Mouse (Mus musculus) intestine, embryonic 14.5 days (tissue): ENCODE data around the gene Akt2. TPM values are rescaled to one million over a fixed set of nuclear protein-coding genes. Genes with fewer than 3 reads are reported as not detected.

Experiments used
- ATAC-seq: fragments of 200-750 bp; cut with Nextera tagmentation; replicated peaks from 2 replicates; pipeline ENCODE4 v1.8.0; 2017; ENCODE audit warnings: low read depth, moderate number of reproducible peaks, moderate TSS enrichment, moderate library complexity; ENCODE audit not compliant: low FRiP score, low TSS enrichment
- DNase-seq: peaks from one replicate; pipeline ENCODE4 v3.0.0-alpha.2; 2018; ENCODE audit warnings: low spot score
- H3K27ac ChIP-seq: fragments of 300-500 bp; sonication (generic); 2 replicates; pipeline ENCODE4 v1.5.1; 2014; ENCODE audit warnings: low read depth, mild to moderate bottlenecking, control low read depth
- H3K27me3 ChIP-seq: fragments of 300-500 bp; sonication (generic); replicated peaks from 2 replicates; pipeline ENCODE4 v1.6.1; 2014; ENCODE audit warnings: low read length, control low read depth; ENCODE audit not compliant: control insufficient read depth, insufficient read depth
- H3K36me3 ChIP-seq: fragments of 300-500 bp; sonication (generic); 2 replicates; pipeline ENCODE4 v1.6.1; 2014; ENCODE audit warnings: low read length, control low read depth; ENCODE audit not compliant: control insufficient read depth, insufficient read depth
- H3K4me1 ChIP-seq: fragments of 300-500 bp; sonication (generic); replicated peaks from 2 replicates; pipeline ENCODE4 v1.6.1; 2014; ENCODE audit warnings: low read length, control low read depth, mixed read lengths; ENCODE audit not compliant: control insufficient read depth, insufficient read depth
- H3K4me2 ChIP-seq: fragments of 300-500 bp; sonication (generic); 2 replicates; pipeline ENCODE4 v1.6.1; 2014; ENCODE audit warnings: low read length
- H3K4me3 ChIP-seq: fragments of 300-500 bp; sonication (generic); 2 replicates; pipeline ENCODE4 v1.5.1; 2014; ENCODE audit warnings: low read depth, low read length, control low read depth, mixed read lengths
- H3K9ac ChIP-seq: fragments of 300-500 bp; sonication (generic); 2 replicates; pipeline ENCODE4 v1.6.1; 2014; ENCODE audit warnings: mild to moderate bottlenecking, low read length
- H3K9me3 ChIP-seq: fragments of 300-500 bp; sonication (generic); 2 replicates; pipeline ENCODE4 v1.6.1; 2016; ENCODE audit warnings: low read length, control low read depth; ENCODE audit not compliant: control insufficient read depth
- WGBS: fragments of 180-500 bp; shearing (Covaris S2); extraction: QIAGEN DNeasy Blood & Tissue Kit; methylation state at CpG from one replicate; pipeline ENCODE4 v1.1.7; 2014; 5-methylcytosine and 5-hydroxymethylcytosine counted together
- polyA plus RNA-seq: library from polyadenylated mRNA; unstranded; fragments of >200 nt; fragmentation: Nextera tagmentation; extraction: Ambion mirVana; gene quantifications from 2 replicates; pipeline ENCODE4 v1.2.1, GENCODE M21; 2014

Akt2 gene
- polyA plus RNA-seq, 1 experiment from 2014 or later, result 83.4 TPM

DNA sequence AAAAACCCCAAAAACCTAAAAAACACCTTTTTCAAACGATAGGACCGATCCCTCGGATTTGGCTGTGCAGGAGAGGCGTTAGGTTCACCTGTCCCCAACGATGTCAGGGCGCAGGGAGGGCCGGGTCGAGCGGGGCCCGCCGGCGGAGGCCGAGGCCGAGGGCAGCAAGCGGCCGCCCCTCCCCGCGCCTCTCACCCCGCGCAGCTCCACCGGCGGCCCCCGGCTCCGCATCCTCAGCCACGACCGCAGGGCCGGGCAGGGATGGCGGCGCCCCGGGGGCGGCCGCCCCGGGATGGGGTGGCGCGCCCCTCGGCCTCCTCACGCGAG, 82.8 kb downstream of the Akt2 start:
- ATAC-seq (no peak; the same call in 1 of the 2 replicates), DNase-seq (no peak)
- Histone ChIP-seq H3K9me3 (no peaks in the 10 kb centered on the region), H3K4me2 (peak overlapping the region; percentile 99), H3K36me3 (peaks cover 6% of the 10 kb centered on the region; the same call in 1 of the 2 replicates), H3K27ac (peak overlapping the region; percentile 91; the same call in 1 of the 2 replicates), H3K9ac (peak overlapping the region; percentile 78), H3K4me1 (peaks cover 17% of the 10 kb centered on the region), H3K4me3 (peak overlapping the region; percentile 82), H3K27me3 (no peaks in the 10 kb centered on the region)
- WGBS, result under 1% methylated on average over 23 of the region's 38 CpGs

DNA sequence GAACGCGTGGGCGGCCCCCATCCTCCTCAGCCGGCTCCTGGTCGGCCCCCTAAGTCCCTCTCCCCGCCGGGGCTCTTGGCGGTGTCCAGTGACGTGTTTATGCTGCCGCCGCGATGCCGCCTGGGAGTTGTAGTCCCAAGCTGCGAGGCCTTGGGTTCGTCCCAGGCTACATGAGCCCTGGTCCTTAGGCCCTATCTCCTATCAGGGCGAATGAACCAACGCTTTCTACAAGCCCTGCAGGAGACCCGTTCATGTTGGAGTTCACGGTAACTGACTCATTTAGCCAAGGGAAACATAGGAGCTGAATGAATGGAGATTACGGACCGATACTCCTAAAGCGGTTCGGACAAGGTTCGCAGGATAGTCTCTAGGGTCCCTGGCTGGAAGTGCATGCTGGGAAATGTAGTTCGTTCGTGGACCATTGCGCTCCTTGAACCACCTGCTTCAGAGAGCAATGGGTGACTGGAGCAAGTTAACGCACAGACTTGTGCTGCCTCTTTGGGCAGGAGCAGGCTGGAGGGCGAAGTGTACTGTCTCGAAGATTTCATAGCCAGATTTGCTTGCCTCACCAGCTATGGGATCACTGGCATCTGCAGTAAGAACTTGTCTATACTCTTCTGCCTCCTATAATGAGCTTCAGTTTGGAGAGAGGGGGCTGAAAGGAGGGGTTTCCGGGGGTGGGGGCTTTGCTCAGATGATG, 83.3 kb downstream of the Akt2 start, which contains the start of gene Map3k10:
TSS of gene Map3k10 (minus strand) at position 77 of the 700 bp plus-strand sequence.
- Histone ChIP-seq H3K4me1 (peaks cover 17% of the 10 kb centered on the region), H3K9me3 (no peaks in the 10 kb centered on the region), H3K27me3 (no peaks in the 10 kb centered on the region), H3K36me3 (peaks cover 6% of the 10 kb centered on the region; the same call in 1 of the 2 replicates), H3K9ac (peak within 1 kb of the TSS; percentile 78), H3K27ac (peak within 1 kb of the TSS; percentile 91), H3K4me2 (peak within 1 kb of the TSS; percentile 99), H3K4me3 (peak within 1 kb of the TSS; percentile 82)
- WGBS, result under 1% methylated on average over 31 of the region's 31 CpGs
- DNase-seq (peak; percentile 98), ATAC-seq (peak; percentile 96)

DNA sequence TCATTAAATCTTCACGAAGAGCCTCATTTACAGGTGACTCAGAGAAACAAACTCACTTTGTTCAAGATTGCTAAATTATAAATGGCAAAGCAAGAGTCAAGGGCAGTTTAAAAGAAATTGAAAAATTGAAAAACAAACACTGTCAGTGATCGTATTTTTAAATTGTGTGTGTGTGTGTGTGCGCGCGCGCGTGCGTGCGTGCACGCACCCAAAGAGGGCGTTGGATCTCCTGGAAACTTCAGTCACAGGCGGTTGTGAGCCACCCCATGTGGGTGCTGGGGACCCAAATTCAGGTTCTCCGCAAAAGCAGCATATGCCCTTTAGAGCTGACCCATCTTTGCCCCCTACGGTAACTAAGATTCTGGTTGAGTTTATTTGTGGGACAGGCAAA, 83.9 kb downstream of the Akt2 start:
- H3K9ac ChIP-seq, result peak overlapping the region; percentile 78; the same call in 1 of the 2 replicates
- no peak for DNase-seq
- peaks cover 6% of the 10 kb centered on the region; the same call in 1 of the 2 replicates for H3K36me3 ChIP-seq
- no peak overlapping the region; the same call in 1 of the 2 replicates for H3K27ac ChIP-seq
- H3K4me2 ChIP-seq, result peak overlapping the region; percentile 99
- H3K27me3 ChIP-seq, result no peaks in the 10 kb centered on the region
- WGBS, result 29% methylated on average over 14 of the region's 14 CpGs
- peaks cover 17% of the 10 kb centered on the region for H3K4me1 ChIP-seq
- H3K9me3 ChIP-seq, result no peaks in the 10 kb centered on the region
- no peak for ATAC-seq
- H3K4me3 ChIP-seq, result peak overlapping the region; percentile 82

- ATAC-seq, result no peak
Measured at GRCm38 (mm10) chr7:27683218-27683617, 91.9 kb downstream of the Akt2 start.

DNA sequence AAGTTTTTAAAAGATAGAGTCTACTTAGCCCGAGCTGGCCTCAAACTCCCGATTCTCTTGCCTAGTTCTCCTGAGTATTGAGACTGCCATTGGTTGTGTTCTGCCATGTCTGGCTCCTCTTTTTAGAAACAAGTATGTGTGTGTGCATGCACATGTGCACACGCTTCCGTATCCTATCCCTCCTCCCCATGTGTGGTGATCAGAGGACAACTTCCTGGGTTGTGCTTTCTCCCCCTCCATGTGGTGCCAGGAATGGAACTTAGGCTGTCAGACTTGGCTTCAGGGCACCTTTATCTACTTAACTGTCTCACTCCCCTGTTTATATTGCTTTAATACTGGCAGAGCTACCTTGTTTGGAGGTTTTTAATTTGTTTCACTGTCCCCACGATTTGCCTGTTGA, 93.9 kb downstream of the Akt2 start:
- H3K4me2 ChIP-seq, result peak overlapping the region; percentile 25; the same call in 1 of the 2 replicates
- WGBS, result 37% methylated on average over 5 of the region's 5 CpGs

More at GRCm38 (mm10) chr7:27683218-27683617, 91.9 kb downstream of the Akt2 start:
- Histone ChIP-seq H3K36me3 (no peaks in the 10 kb centered on the region), H3K4me3 (no peak overlapping the region), H3K4me1 (0 out of 2 replicates have a peak, but pooled peaks cover 2% of the 10 kb centered on the region), H3K27ac (no peak overlapping the region), H3K9me3 (no peaks in the 10 kb centered on the region), H3K9ac (no peak overlapping the region), H3K27me3 (no peaks in the 10 kb centered on the region), H3K4me2 (no peak overlapping the region)
- no peak for DNase-seq
- 52% methylated on average over 2 of the region's 2 CpGs for WGBS

DNA sequence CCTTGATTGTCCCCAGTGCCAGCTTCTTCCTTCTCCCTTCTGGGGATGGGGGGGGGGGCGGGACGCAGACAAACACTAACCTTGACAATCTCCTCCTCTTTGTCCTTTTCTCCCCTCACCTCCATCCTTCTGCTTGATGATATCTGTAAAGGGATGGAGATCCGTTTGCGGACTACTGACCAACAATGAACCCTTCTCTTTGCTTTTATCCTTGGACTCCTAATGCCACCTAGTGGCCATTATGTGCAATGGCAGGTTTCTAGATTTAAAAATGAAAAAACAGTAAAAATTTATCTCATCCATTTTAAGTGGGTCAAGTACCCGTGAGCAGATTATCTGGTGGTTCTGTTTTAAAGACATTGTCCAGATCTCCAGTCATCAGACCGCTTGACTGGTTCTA, 94.3 kb downstream of the Akt2 start:
- peak overlapping the region; percentile 25; the same call in 1 of the 2 replicates for H3K4me2 ChIP-seq
- ATAC-seq, result no peak
- no peak overlapping the region for H3K4me3 ChIP-seq
- H3K9ac ChIP-seq, result no peak overlapping the region
- no peaks in the 10 kb centered on the region for H3K36me3 ChIP-seq
- under 1% methylated on average over 6 of the region's 6 CpGs for WGBS
- no peaks in the 10 kb centered on the region for H3K9me3 ChIP-seq
- no peak overlapping the region for H3K27ac ChIP-seq
- H3K4me1 ChIP-seq, result 0 out of 2 replicates have a peak, but pooled peaks cover 5% of the 10 kb centered on the region
- DNase-seq, result peak; percentile 56
- no peaks in the 10 kb centered on the region for H3K27me3 ChIP-seq

More for the DNA sequence above, 93.9 kb downstream of the Akt2 start:
- Histone ChIP-seq H3K27me3 (no peaks in the 10 kb centered on the region), H3K36me3 (no peaks in the 10 kb centered on the region), H3K4me3 (no peak overlapping the region), H3K27ac (no peak overlapping the region), H3K9ac (no peak overlapping the region), H3K9me3 (no peaks in the 10 kb centered on the region), H3K4me1 (0 out of 2 replicates have a peak, but pooled peaks cover 5% of the 10 kb centered on the region)
- DNase-seq (no peak), ATAC-seq (no peak)

- Histone ChIP-seq H3K9me3 (no peaks in the 10 kb centered on the region), H3K4me1 (0 out of 2 replicates have a peak, but pooled peaks cover 5% of the 10 kb centered on the region), H3K4me2 (no peak overlapping the region), H3K9ac (no peak overlapping the region), H3K36me3 (no peaks in the 10 kb centered on the region), H3K4me3 (no peak overlapping the region), H3K27ac (no peak overlapping the region), H3K27me3 (no peaks in the 10 kb centered on the region)
- DNase-seq (peak; percentile 54), ATAC-seq (no peak)
- WGBS, result 93% methylated on average over 1 of the region's 1 CpGs
Measured at GRCm38 (mm10) chr7:27687043-27687442, 95.7 kb downstream of the Akt2 start.

DNA sequence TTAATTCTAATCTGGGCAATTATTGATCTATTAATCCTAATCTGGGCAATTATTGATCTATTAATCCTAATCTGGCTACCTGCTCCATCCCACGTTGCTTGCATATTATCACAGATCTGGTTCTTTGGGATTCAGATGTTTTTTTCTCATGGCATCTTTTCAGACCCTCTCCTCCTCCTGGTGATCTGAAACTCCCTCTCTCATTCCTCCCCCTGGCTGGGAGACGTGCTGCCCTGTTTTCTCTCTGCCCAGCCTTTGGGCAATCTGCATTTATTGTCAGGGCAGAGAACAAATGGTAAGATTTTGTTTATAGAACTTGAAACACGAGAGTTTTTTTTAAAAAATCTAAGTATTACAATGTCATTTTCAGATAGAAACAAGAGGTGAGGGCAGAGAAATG, 96.5 kb downstream of the Akt2 start:
- Histone ChIP-seq H3K9ac (no peak overlapping the region), H3K4me1 (0 out of 2 replicates have a peak, but pooled peaks cover 5% of the 10 kb centered on the region), H3K4me3 (no peak overlapping the region), H3K27me3 (no peaks in the 10 kb centered on the region), H3K36me3 (no peaks in the 10 kb centered on the region), H3K27ac (no peak overlapping the region), H3K9me3 (no peaks in the 10 kb centered on the region), H3K4me2 (peak overlapping the region; percentile 60)
- ATAC-seq (no peak), DNase-seq (no peak)
- 68% methylated on average over 3 of the region's 3 CpGs for WGBS
